Mouse (Mus musculus) ovary, postnatal 36 days (tissue): Measurements from ENCODE around the gene Espl1.

Experiments used
- DNase-seq: peaks from one replicate; pipeline ENCODE4 v3.0.0; 2022; ENCODE audit warnings: low spot score, mixed read lengths

Gene Espl1

GRCm38 (mm10) chr15:102295633-102296367 lies at the start of gene Espl1:
Gene Espl1 (plus strand): TSS chr15:102296266.
- DNase-seq: peak; percentile 90

GRCm38 (mm10) chr15:102246866-102247251 lies 49.2 kb upstream of the Espl1 start:
- DNase-seq: peak; percentile 94

GRCm38 (mm10) chr15:102247252-102248130 lies 48.6 kb upstream of the Espl1 start:
- DNase-seq: peak; percentile 79

- no peak for DNase-seq
Observed at GRCm38 (mm10) chr15:102248131-102248811, 47.8 kb upstream of the Espl1 start.

GRCm38 (mm10) chr15:102248812-102249191 lies 47.3 kb upstream of the Espl1 start:
- no peak for DNase-seq

- DNase-seq: no peak
Observed at GRCm38 (mm10) chr15:102249251-102249691, 46.8 kb upstream of the Espl1 start.

- no peak for DNase-seq
Observed at GRCm38 (mm10) chr15:102249967-102250366, 46.1 kb upstream of the Espl1 start.

GRCm38 (mm10) chr15:102250521-102250920 lies 45.5 kb upstream of the Espl1 start:
- DNase-seq: no peak

GRCm38 (mm10) chr15:102255547-102256255 lies 40.4 kb upstream of the Espl1 start:
- DNase-seq: no peak

GRCm38 (mm10) chr15:102256431-102257201 lies 39.5 kb upstream of the Espl1 start:
- DNase-seq: no peak

- DNase-seq: peak; percentile 62
Observed at GRCm38 (mm10) chr15:102257202-102258075, 38.6 kb upstream of the Espl1 start, which contains the start of gene Rarg. Gene Rarg (minus strand): TSS chr15:102257517.

- no peak for DNase-seq
Observed at GRCm38 (mm10) chr15:102258076-102258470, 38.0 kb upstream of the Espl1 start.

- DNase-seq: no peak
Observed at GRCm38 (mm10) chr15:102258581-102259253, 37.3 kb upstream of the Espl1 start.

GRCm38 (mm10) chr15:102262582-102262981 lies 33.5 kb upstream of the Espl1 start:
- no peak for DNase-seq

- DNase-seq: no peak
Observed at GRCm38 (mm10) chr15:102263037-102263436, 33.0 kb upstream of the Espl1 start.

- no peak for DNase-seq
Observed at GRCm38 (mm10) chr15:102265548-102265947, 30.5 kb upstream of the Espl1 start.

GRCm38 (mm10) chr15:102270274-102270960 lies 25.6 kb upstream of the Espl1 start, which contains the start of gene Gm9918:
Gene Gm9918 (plus strand): TSS chr15:102270563.
- no peak for DNase-seq

- DNase-seq: no peak
Observed at GRCm38 (mm10) chr15:102271441-102271840, 24.6 kb upstream of the Espl1 start.
